Mouse (Mus musculus): Measurements from ENCODE around the gene Rab4a. TPM values are rescaled to one million over a fixed set of nuclear protein-coding genes. Genes with fewer than 3 reads are reported as not detected.

Rab4a gene
- total and polyA plus RNA-seq, 3 experiments: 7.7 to 10.6 (median 8.4) TPM

DNA sequence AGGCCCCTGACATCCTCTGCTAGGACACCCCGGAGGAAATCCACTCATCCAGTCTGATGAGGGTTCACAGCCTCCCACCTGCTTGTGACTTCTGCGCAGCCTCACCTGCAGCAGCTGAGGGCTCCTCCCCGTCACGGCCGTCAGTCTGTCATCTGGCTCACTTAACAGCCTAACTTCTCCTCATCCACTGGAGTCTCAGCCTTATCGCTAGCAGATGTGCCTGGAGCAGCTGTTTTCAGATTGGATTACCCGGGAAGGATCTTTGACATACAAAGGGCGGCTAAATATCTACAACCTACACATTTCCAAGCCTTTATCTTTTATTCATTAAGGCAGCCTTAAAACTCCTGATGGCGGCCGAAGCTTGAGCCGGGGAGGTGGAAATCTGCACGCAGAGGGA lies 32.3 kb upstream of the Rab4a start:
- Histone ChIP-seq H3K27ac (no peak overlapping the region), H3K4me1 (ENCODE audit: control insufficient read depth, insufficient read depth, low read length) (peaks cover 2% of the 10 kb centered on the region), H3K36me3 (ENCODE audit: control insufficient read depth, insufficient read depth, low read length) (no peaks in the 10 kb centered on the region), H3K9ac (ENCODE audit: low read depth, low read length) (no peak overlapping the region), H3K27me3 (ENCODE audit: control insufficient read depth, insufficient read depth, low read length) (no peaks in the 10 kb centered on the region), H3K4me3 (no peak overlapping the region), H3K79me2 (replicated peaks; ENCODE audit: control insufficient read depth, insufficient read depth, low read length) (no peaks in the 10 kb centered on the region)
- no peak for DNase-seq
- intact Hi-C loops (cut with DNase I): no loop called here
- TF ChIP-seq CTCF (IDR thresholded peaks at IDR 0.05) (no peak), EP300 (IDR thresholded peaks at IDR 0.05; ENCODE audit: insufficient read depth, low read depth, low read length) (no peak), POLR2A (IDR thresholded peaks at IDR 0.05; ENCODE audit: insufficient read depth, low read depth, low read length) (no peak)
- 58% methylated on average over 12 of the region's 12 CpGs for WGBS

DNA sequence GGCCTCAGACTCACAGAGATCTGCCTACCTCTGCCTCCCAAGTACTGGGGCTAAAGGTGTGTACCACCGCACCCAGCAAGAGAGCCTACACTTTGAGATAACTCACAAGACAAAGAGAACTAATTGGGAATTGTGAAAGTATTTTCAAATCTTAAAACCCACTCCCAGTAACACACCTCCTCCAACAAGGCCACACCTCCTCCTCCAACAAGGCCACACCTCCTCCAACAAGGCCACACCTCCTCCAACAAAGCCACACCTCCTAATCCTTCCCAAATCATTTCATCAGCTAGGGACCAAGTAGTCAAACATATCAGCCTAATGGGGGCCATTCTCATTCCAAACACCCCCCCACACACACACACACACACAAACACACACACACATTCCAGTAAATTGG lies 31.3 kb upstream of the Rab4a start:
- Histone ChIP-seq H3K79me2 (replicated peaks; ENCODE audit: control insufficient read depth, insufficient read depth, low read length) (no peaks in the 10 kb centered on the region), H3K9ac (ENCODE audit: low read depth, low read length) (no peak overlapping the region), H3K4me3 (no peak overlapping the region), H3K4me1 (ENCODE audit: control insufficient read depth, insufficient read depth, low read length) (peaks cover 2% of the 10 kb centered on the region), H3K27me3 (ENCODE audit: control insufficient read depth, insufficient read depth, low read length) (no peaks in the 10 kb centered on the region), H3K36me3 (ENCODE audit: control insufficient read depth, insufficient read depth, low read length) (no peaks in the 10 kb centered on the region), H3K27ac (no peak overlapping the region)
- 100% methylated on average over 1 of the region's 1 CpGs for WGBS
- intact Hi-C loops (cut with DNase I): no loop called here
- DNase-seq: no peak
- TF ChIP-seq EP300 (IDR thresholded peaks at IDR 0.05; ENCODE audit: insufficient read depth, low read depth, low read length) (no peak), POLR2A (IDR thresholded peaks at IDR 0.05; ENCODE audit: insufficient read depth, low read depth, low read length) (no peak), CTCF (IDR thresholded peaks at IDR 0.05) (no peak)

DNA sequence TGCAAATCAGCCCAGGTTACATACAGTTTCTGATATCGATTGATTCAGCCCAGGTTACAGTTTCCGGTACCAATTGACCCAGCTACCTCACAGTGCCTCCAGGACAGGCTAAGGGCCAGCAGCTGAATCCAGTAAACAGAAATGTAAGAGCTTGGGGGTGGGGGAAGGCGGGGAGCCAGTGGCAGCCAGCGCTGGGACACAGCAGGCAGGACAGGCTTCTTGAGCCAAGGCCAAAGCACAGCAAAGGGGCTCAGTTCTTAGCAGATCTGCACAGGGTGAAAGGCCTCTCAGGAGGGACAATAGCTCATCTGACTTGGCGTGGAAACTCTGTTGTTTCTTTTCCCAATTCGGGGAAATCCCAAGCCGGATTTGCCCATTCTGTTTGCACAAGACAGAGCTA lies 28.5 kb upstream of the Rab4a start:
- Histone ChIP-seq H3K9ac (ENCODE audit: low read depth, low read length) (no peak overlapping the region), H3K4me1 (ENCODE audit: control insufficient read depth, insufficient read depth, low read length) (peaks cover 2% of the 10 kb centered on the region), H3K36me3 (ENCODE audit: control insufficient read depth, insufficient read depth, low read length) (no peaks in the 10 kb centered on the region), H3K79me2 (replicated peaks; ENCODE audit: control insufficient read depth, insufficient read depth, low read length) (no peaks in the 10 kb centered on the region), H3K27me3 (ENCODE audit: control insufficient read depth, insufficient read depth, low read length) (no peaks in the 10 kb centered on the region), H3K4me3 (no peak overlapping the region), H3K27ac (no peak overlapping the region)
- TF ChIP-seq POLR2A (IDR thresholded peaks at IDR 0.05; ENCODE audit: insufficient read depth, low read depth, low read length) (no peak), EP300 (IDR thresholded peaks at IDR 0.05; ENCODE audit: insufficient read depth, low read depth, low read length) (no peak), CTCF (IDR thresholded peaks at IDR 0.05) (no peak)
- intact Hi-C loops (cut with DNase I): no loop called here
- WGBS: 37% methylated on average over 7 of the region's 7 CpGs
- peak; percentile 41 to 49 for DNase-seq

DNA sequence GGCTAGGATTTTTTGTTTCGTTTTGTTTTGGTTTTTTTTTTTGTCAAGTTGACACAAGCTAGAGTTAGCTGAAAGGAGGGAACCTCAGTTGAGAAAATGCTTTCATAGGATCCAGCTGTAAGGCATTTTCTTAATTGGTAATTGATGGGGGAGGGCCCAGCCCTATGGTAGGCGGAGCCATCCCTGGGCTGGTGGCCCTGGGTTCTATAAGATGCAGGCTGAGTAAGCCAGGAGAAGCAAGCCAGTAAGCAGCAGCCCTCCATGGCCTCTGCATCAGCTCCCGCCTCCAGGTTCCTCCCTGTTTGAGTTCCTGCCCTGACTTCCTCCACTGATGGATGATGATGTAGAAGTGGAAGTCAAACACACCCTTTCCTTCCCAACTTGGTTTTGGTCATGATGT lies 25.3 kb upstream of the Rab4a start:
- no peaks in the 10 kb centered on the region for H3K79me2 ChIP-seq (replicated peaks; ENCODE audit: control insufficient read depth, insufficient read depth, low read length)
- no peak for DNase-seq
- no peaks in the 10 kb centered on the region for H3K36me3 ChIP-seq (ENCODE audit: control insufficient read depth, insufficient read depth, low read length)
- no peak overlapping the region for H3K4me3 ChIP-seq
- no peak overlapping the region for H3K9ac ChIP-seq (ENCODE audit: low read depth, low read length)
- H3K27me3 ChIP-seq (ENCODE audit: control insufficient read depth, insufficient read depth, low read length): no peaks in the 10 kb centered on the region
- 47% methylated on average over 3 of the region's 3 CpGs for WGBS
- intact Hi-C loops (cut with DNase I): no loop called here
- no peak for TF ChIP-seq EP300 (IDR thresholded peaks at IDR 0.05; ENCODE audit: insufficient read depth, low read depth, low read length)
- no peak for TF ChIP-seq POLR2A (IDR thresholded peaks at IDR 0.05; ENCODE audit: insufficient read depth, low read depth, low read length)
- no peak for TF ChIP-seq CTCF (IDR thresholded peaks at IDR 0.05)
- no peak overlapping the region for H3K27ac ChIP-seq
- peaks cover 3% of the 10 kb centered on the region for H3K4me1 ChIP-seq (ENCODE audit: control insufficient read depth, insufficient read depth, low read length)

DNA sequence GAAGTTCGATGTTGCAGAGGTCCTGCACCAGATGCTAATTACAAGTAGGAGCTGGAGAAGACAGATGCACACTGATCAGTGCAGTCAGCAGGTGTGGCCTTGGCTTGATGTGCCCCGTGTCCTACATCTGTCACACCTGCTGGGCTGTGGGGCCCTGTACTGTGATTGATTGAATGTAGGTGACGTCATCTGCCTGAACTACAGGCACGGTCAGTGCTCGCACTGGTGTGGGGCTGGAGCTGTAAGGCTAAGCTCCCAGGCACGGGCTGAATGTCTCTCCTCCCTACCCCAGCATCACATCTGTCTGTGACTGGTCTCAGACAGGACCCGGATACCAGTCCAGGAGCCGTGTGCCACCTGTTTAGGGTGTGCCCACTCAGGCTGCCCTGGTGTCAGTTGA lies 24.5 kb upstream of the Rab4a start:
- Histone ChIP-seq H3K79me2 (replicated peaks; ENCODE audit: control insufficient read depth, insufficient read depth, low read length) (no peaks in the 10 kb centered on the region), H3K27me3 (ENCODE audit: control insufficient read depth, insufficient read depth, low read length) (no peaks in the 10 kb centered on the region), H3K9ac (ENCODE audit: low read depth, low read length) (no peak overlapping the region), H3K4me3 (no peak overlapping the region), H3K27ac (no peak overlapping the region), H3K36me3 (ENCODE audit: control insufficient read depth, insufficient read depth, low read length) (no peaks in the 10 kb centered on the region), H3K4me1 (ENCODE audit: control insufficient read depth, insufficient read depth, low read length) (peaks cover 5% of the 10 kb centered on the region)
- DNase-seq: no peak
- 60% methylated on average over 8 of the region's 8 CpGs for WGBS
- no peak for TF ChIP-seq POLR2A (IDR thresholded peaks at IDR 0.05; ENCODE audit: insufficient read depth, low read depth, low read length)
- TF ChIP-seq EP300 (IDR thresholded peaks at IDR 0.05; ENCODE audit: insufficient read depth, low read depth, low read length): no peak
- no peak for TF ChIP-seq CTCF (IDR thresholded peaks at IDR 0.05)
- intact Hi-C loops (cut with DNase I): no loop called here

DNA sequence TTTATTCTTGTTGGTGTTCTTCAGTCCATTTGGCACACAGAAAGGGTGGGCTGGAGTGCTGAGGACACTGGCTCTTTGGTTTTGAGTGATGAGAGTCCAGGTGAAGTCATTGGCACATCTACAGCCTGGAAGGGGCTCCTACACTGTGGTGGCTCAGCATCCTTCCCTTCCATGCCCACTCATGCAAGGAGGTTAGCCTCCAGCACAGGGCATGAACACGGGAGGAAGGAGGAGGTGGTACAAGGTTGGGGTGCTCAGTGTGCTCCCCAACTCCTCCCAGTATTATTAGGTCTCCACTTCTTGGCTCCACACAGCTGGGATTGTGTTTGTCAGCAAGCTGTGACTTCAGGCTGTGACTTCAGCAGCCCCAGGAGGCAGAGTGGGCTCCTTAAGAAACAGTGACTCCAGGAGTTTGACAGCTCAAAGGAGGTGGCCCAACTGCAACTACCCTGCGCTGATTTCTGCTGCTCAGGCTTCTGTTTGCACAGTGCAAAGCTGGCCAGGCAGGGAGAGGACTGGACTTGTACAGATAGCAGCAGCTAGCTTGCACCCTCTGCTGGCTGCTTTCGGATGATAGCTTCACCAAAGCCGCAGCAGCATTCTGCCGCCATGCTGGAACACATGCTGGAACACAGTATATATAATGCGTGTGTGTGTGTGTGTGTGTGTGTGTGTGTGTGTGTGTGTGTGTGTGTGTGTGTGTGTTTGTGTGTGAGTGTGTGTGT lies 22.1 kb upstream of the Rab4a start:
- no peak overlapping the region for H3K27ac ChIP-seq
- no peak overlapping the region for H3K9ac ChIP-seq (ENCODE audit: low read depth, low read length)
- H3K4me3 ChIP-seq: no peak overlapping the region
- 4% methylated on average over 6 of the region's 6 CpGs for WGBS
- peak; percentile 73 to 74 for DNase-seq
- intact Hi-C loops (cut with DNase I): loop anchor here (1.0 kb wide), 1 partner anchor 130 kb away; the partner anchor contains the start of gene Rhou
- no peaks in the 10 kb centered on the region for H3K36me3 ChIP-seq (ENCODE audit: control insufficient read depth, insufficient read depth, low read length)
- H3K79me2 ChIP-seq (replicated peaks; ENCODE audit: control insufficient read depth, insufficient read depth, low read length): no peaks in the 10 kb centered on the region
- TF ChIP-seq CTCF (IDR thresholded peaks at IDR 0.05) (peak; percentile 71), POLR2A (IDR thresholded peaks at IDR 0.05; ENCODE audit: insufficient read depth, low read depth, low read length) (no peak), EP300 (IDR thresholded peaks at IDR 0.05; ENCODE audit: insufficient read depth, low read depth, low read length) (peak; percentile 75; the same call in 1 of the 2 replicates)
- H3K27me3 ChIP-seq (ENCODE audit: control insufficient read depth, insufficient read depth, low read length): no peaks in the 10 kb centered on the region
- H3K4me1 ChIP-seq (ENCODE audit: control insufficient read depth, insufficient read depth, low read length): peaks cover 4% of the 10 kb centered on the region
